Mouse (Mus musculus): ENCODE data around the gene H2-D1.

DNA sequence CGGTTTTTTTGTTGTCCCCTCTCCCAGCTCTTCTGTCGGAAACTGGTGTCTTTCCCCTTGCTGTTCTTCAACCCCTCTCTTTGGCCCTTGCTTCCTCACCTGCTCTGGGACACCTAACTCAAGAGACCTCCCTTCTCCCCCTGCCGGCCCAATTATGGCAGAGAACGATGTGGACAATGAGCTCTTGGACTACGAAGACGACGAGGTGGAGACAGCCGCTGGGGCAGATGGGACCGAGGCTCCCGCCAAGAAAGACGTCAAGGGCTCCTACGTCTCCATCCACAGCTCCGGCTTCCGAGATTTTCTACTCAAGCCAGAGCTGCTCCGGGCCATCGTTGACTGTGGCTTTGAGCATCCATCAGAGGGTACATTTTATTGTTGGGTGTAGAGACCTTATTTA is 19.4 kb upstream of the H2-D1 start:
- TF ChIP-seq POLR2A (IDR thresholded peaks at IDR 0.05; ENCODE audit: insufficient read depth, low read depth, low read length) (no peak), CTCF (IDR thresholded peaks at IDR 0.05; ENCODE audit: insufficient read depth, low read depth, low read length) (no peak)
